10 mouse cellular contexts compared by ENCODE assay signal in genomic region chr7:68062849-68063208, GRCm38 (mm10).
DNase-seq lines count a peak whose midpoint lies in the region; ATAC-seq and TF ChIP-seq lines count a peak whose summit lies in the region.
"Had no signal": no experiment of that assay in that cellular context is flagged by ENCODE, and none has a peak within 500 bp of the region (broad histone marks: within the 10 kb centered on the region; RNA-seq: fewer than 3 reads in every experiment).

No protein-coding gene starts in this region.

- H3K27me3 ChIP-seq in kidney, adult 2 months (replicated peaks; ENCODE audit: control insufficient read depth, insufficient read depth, low read length): no peaks in the 10 kb centered on the region
- no peaks in the 10 kb centered on the region for H3K27me3 ChIP-seq in embryonic facial prominence, embryonic 12.5 days
- H3K27me3 ChIP-seq: midbrain, embryonic 12.5 days had no signal

- peak overlapping the region; percentile 93 for H3K27ac ChIP-seq in kidney, adult 2 months (ENCODE audit: insufficient read depth, low read depth, low read length)
- peak overlapping the region; percentile 37; the same call in 1 of the 2 replicates for H3K27ac ChIP-seq in embryonic facial prominence, embryonic 12.5 days
- H3K27ac ChIP-seq: midbrain, embryonic 12.5 days had no signal

- ATAC-seq in embryonic facial prominence, embryonic 12.5 days (ENCODE audit: insufficient number of reproducible peaks, insufficient read depth, low FRiP score, low TSS enrichment): no peak
- ATAC-seq in megakaryocyte progenitor cell, adult 5-6 weeks (replicated peaks; ENCODE audit: poor library complexity): peak; percentile 83
- ATAC-seq in activated CD4-positive, CD25-positive, alpha-beta regulatory T cell, adult 4 months: no peak
- no peak for ATAC-seq in inflammation-experienced regulatory T-cells, adult 6 months

- H3K36me3 ChIP-seq in kidney, adult 2 months (ENCODE audit: control insufficient read depth, insufficient read depth, low read length): no peaks in the 10 kb centered on the region
- H3K36me3 ChIP-seq in embryonic facial prominence, embryonic 12.5 days: no peaks in the 10 kb centered on the region
- H3K36me3 ChIP-seq: midbrain, embryonic 12.5 days had no signal

- no peak for TF ChIP-seq CTCF in kidney, adult 2 months (conservative IDR thresholded peaks at IDR 0.05; ENCODE audit: insufficient read depth, insufficient read length, low read depth, low read length)

- H3K9me3 ChIP-seq in embryonic facial prominence, embryonic 12.5 days: no peaks in the 10 kb centered on the region
- H3K9me3 ChIP-seq: midbrain, embryonic 12.5 days had no signal

- 56% methylated on average over 5 of the region's 5 CpGs for WGBS in kidney, adult 2 months
- 42% methylated on average over 5 of the region's 5 CpGs for WGBS in embryonic facial prominence, embryonic 12.5 days

- H3K9ac ChIP-seq in embryonic facial prominence, embryonic 12.5 days: no peak overlapping the region
- H3K9ac ChIP-seq: midbrain, embryonic 12.5 days had no signal

- no peak for TF ChIP-seq POLR2A in kidney, adult 2 months (IDR thresholded peaks at IDR 0.05; ENCODE audit: low read depth, low read length)

- DNase-seq in kidney, adult 2 months: no peak
- DNase-seq in kidney, postnatal 14 days: no peak
- peak; percentile 14 for DNase-seq in CD4-positive helper T cell, adult 2 months (ENCODE audit: low read depth, low spot score)
- no peak for DNase-seq in left cerebral cortex, adult 8-10 months (ENCODE audit: low spot score in 2 of 2)

- no peak overlapping the region for H3K4me3 ChIP-seq in kidney, adult 2 months (ENCODE audit: insufficient read depth, low read depth, low read length)
- no peak overlapping the region for H3K4me3 ChIP-seq in embryonic facial prominence, embryonic 12.5 days
- H3K4me3 ChIP-seq: midbrain, embryonic 12.5 days had no signal

- H3K4me1 ChIP-seq in kidney, adult 2 months (ENCODE audit: control insufficient read depth, insufficient read depth, low read length): peaks cover 63% of the 10 kb centered on the region
- peaks cover 44% of the 10 kb centered on the region for H3K4me1 ChIP-seq in embryonic facial prominence, embryonic 12.5 days

- no peak overlapping the region for H3K4me2 ChIP-seq in embryonic facial prominence, embryonic 12.5 days (replicated peaks)
- H3K4me2 ChIP-seq: heart, embryonic 11.5 days; midbrain, embryonic 12.5 days had no signal
